Mouse (Mus musculus) ovary, postnatal 14 days (tissue): ENCODE results near the gene Vcp.

Experiments
- DNase-seq: peaks from one replicate; pipeline ENCODE4 v3.0.0; 2022; ENCODE audit warnings: low spot score

The Vcp gene

GRCm38 (mm10) chr4:43000141-43000986, at the start of gene Vcp:
Vcp (minus strand) TSS chr4:43000507.
- peak; percentile 98 for DNase-seq

GRCm38 (mm10) chr4:43047231-43047630, 46.9 kb upstream of the Vcp start:
- DNase-seq: peak; percentile 75

- DNase-seq: no peak
Measured at GRCm38 (mm10) chr4:43046607-43047006, 46.3 kb upstream of the Vcp start.

- peak; percentile 96 for DNase-seq
Measured at GRCm38 (mm10) chr4:43045659-43046302, 45.5 kb upstream of the Vcp start, which contains the start of gene Fam214b. Fam214b (minus strand) TSS chr4:43046220.

- no peak for DNase-seq
Measured at GRCm38 (mm10) chr4:43045285-43045658, 45.0 kb upstream of the Vcp start.

GRCm38 (mm10) chr4:43044673-43045072, 44.4 kb upstream of the Vcp start:
- DNase-seq: no peak

- peak; percentile 44 for DNase-seq
Measured at GRCm38 (mm10) chr4:43043644-43044357, 43.5 kb upstream of the Vcp start.

GRCm38 (mm10) chr4:43040881-43041547, 40.7 kb upstream of the Vcp start:
- no peak for DNase-seq

GRCm38 (mm10) chr4:43040114-43040572, 39.8 kb upstream of the Vcp start:
- peak; percentile 86 for DNase-seq

- DNase-seq: no peak
Measured at GRCm38 (mm10) chr4:43039609-43040008, 39.3 kb upstream of the Vcp start.

GRCm38 (mm10) chr4:43038567-43039495, 38.5 kb upstream of the Vcp start:
- no peak for DNase-seq

- DNase-seq: no peak
Measured at GRCm38 (mm10) chr4:43037860-43038566, 37.7 kb upstream of the Vcp start.

- DNase-seq: no peak
Measured at GRCm38 (mm10) chr4:43036356-43036755, 36.0 kb upstream of the Vcp start.

GRCm38 (mm10) chr4:43035851-43036250, 35.5 kb upstream of the Vcp start:
- no peak for DNase-seq

GRCm38 (mm10) chr4:43033481-43033880, 33.2 kb upstream of the Vcp start:
- DNase-seq: no peak

- no peak for DNase-seq
Measured at GRCm38 (mm10) chr4:43032501-43032900, 32.2 kb upstream of the Vcp start.

- peak; percentile 88 for DNase-seq
Measured at GRCm38 (mm10) chr4:43031237-43031995, 31.1 kb upstream of the Vcp start, which contains the start of gene Stoml2. Stoml2 (minus strand) TSS chr4:43031710.

GRCm38 (mm10) chr4:43030780-43031230, 30.5 kb upstream of the Vcp start:
- no peak for DNase-seq

- DNase-seq: no peak
Measured at GRCm38 (mm10) chr4:43030352-43030751, 30.0 kb upstream of the Vcp start.
